Mouse (Mus musculus) heart, postnatal 0 days (tissue): ENCODE data around the gene Cgnl1. TPM values are rescaled to one million over a fixed set of nuclear protein-coding genes. Genes with fewer than 3 reads are reported as not detected.

Source experiments
- ATAC-seq: fragments of 200-750 bp; cut with Nextera tagmentation; 2 replicates; pipeline ENCODE4 v1.8.0; 2017; ENCODE audit warnings: low read depth, moderate number of reproducible peaks, moderate library complexity; ENCODE audit not compliant: insufficient read depth
- DNase-seq: peaks from one replicate; pipeline ENCODE4 v3.0.0-alpha.2; 2016; ENCODE audit warnings: low spot score
- H3K27ac ChIP-seq: fragments of 300-500 bp; sonication (generic); 2 replicates; pipeline ENCODE4 v1.5.1; 2014; ENCODE audit warnings: low read depth, mild to moderate bottlenecking
- H3K27me3 ChIP-seq: fragments of 300-500 bp; sonication (generic); 2 replicates; pipeline ENCODE4 v1.6.1; 2014; ENCODE audit warnings: low read length, mixed read lengths; ENCODE audit not compliant: control insufficient read depth, insufficient read depth
- H3K36me3 ChIP-seq: fragments of 300-500 bp; sonication (generic); replicated peaks from 2 replicates; pipeline ENCODE4 v1.6.1; 2014; ENCODE audit warnings: low read length, mixed read lengths; ENCODE audit not compliant: control insufficient read depth, insufficient read depth
- H3K4me1 ChIP-seq: fragments of 300-500 bp; sonication (generic); 2 replicates; pipeline ENCODE4 v1.6.1; 2014; ENCODE audit warnings: antibody characterized with exemption; ENCODE audit not compliant: control insufficient read depth, insufficient read depth
- H3K4me2 ChIP-seq: fragments of 300-500 bp; sonication (generic); 2 replicates; pipeline ENCODE4 v1.6.1; 2014; ENCODE audit warnings: low read depth, mild to moderate bottlenecking, low read length, moderate library complexity
- H3K4me3 ChIP-seq: fragments of 300-500 bp; sonication (generic); 2 replicates; pipeline ENCODE4 v1.5.1; 2014; ENCODE audit warnings: low read depth, low read length
- H3K9ac ChIP-seq: fragments of 300-500 bp; sonication (generic); replicated peaks from 2 replicates; pipeline ENCODE4 v1.6.1; 2014; ENCODE audit warnings: low read depth, low read length, mixed read lengths
- H3K9me3 ChIP-seq: fragments of 300-500 bp; sonication (generic); replicated peaks from 2 replicates; pipeline ENCODE4 v1.6.1; 2016; ENCODE audit warnings: low read length; ENCODE audit not compliant: control insufficient read depth
- CTCF ChIP-seq: IDR thresholded peaks from 2 replicates; pipeline ENCODE4 v1.5.1; 2016; ENCODE audit warnings: antibody characterized with exemption, control low read depth, low read depth
- EP300 ChIP-seq: IDR thresholded peaks from 2 replicates; pipeline ENCODE4 v1.6.1; 2016; ENCODE audit warnings: antibody characterized with exemption, low read depth
- WGBS: fragments of 180-500 bp; shearing (Covaris S2); extraction: QIAGEN DNeasy Blood & Tissue Kit; methylation state at CpG from one replicate; pipeline ENCODE4 v1.1.7; 2014; 5-methylcytosine and 5-hydroxymethylcytosine counted together
- polyA plus RNA-seq: library from polyadenylated mRNA; unstranded; fragments of >200 nt; fragmentation: Nextera tagmentation; extraction: Ambion mirVana; gene quantifications from 2 replicates; pipeline ENCODE4 v1.2.1, GENCODE M21; 2015
- total RNA-seq: library from RNA; depleted of rRNA; stranded (reverse); fragments of >200 nt; gene quantifications from 2 replicates; pipeline ENCODE4 v1.2.3, GENCODE M21; 2014; ENCODE audit warnings: low replicate concordance

Cgnl1 gene
- total and polyA plus RNA-seq, 2 experiments from 2014 or later: 20.0 to 20.6 TPM

- no peak overlapping the region for H3K27ac ChIP-seq
- H3K9ac ChIP-seq: no peak overlapping the region
- WGBS: 81% methylated on average over 6 of the region's 6 CpGs
- no peak for ATAC-seq
- H3K36me3 ChIP-seq: no peaks in the 10 kb centered on the region
- H3K4me1 ChIP-seq: no peaks in the 10 kb centered on the region
- DNase-seq: no peak
- H3K4me3 ChIP-seq: no peak overlapping the region
- TF ChIP-seq EP300 (no peak), CTCF (no peak)
- 0 out of 2 replicates have a peak, but pooled peaks cover 4% of the 10 kb centered on the region for H3K27me3 ChIP-seq
- H3K9me3 ChIP-seq: no peaks in the 10 kb centered on the region
- no peak overlapping the region for H3K4me2 ChIP-seq
Observed at GRCm38 (mm10) chr9:71805646-71806421, 34.4 kb upstream of the Cgnl1 start.

DNA sequence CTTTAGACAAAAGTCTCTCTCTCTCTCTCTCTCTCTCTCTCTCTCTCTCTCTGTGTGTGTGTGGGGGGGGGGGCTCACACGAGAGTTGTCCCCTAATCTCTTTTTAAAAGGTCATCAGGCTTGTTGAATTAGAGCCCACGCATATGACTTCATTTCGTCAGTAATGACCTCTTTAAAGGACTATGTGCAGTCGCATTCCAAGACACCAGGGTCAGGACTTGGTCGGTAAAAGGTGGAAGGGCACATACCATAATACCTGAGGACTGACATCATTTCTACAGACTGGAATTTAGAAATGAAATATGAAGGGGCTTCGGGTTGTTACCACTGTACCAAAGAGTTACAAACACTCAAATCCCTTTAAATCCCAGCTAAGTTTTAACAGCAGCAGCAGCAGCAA is 32.7 kb upstream of the Cgnl1 start:
- Histone ChIP-seq H3K9me3 (no peaks in the 10 kb centered on the region), H3K4me1 (no peaks in the 10 kb centered on the region), H3K27me3 (0 out of 2 replicates have a peak, but pooled peaks cover 4% of the 10 kb centered on the region), H3K9ac (no peak overlapping the region), H3K27ac (no peak overlapping the region), H3K36me3 (no peaks in the 10 kb centered on the region), H3K4me2 (no peak overlapping the region), H3K4me3 (no peak overlapping the region)
- 37% methylated on average over 6 of the region's 6 CpGs for WGBS
- no peak for TF ChIP-seq EP300
- no peak for TF ChIP-seq CTCF
- ATAC-seq (no peak), DNase-seq (no peak)

GRCm38 (mm10) chr9:71803281-71803680 is 31.9 kb upstream of the Cgnl1 start:
- H3K9me3 ChIP-seq: no peaks in the 10 kb centered on the region
- H3K9ac ChIP-seq: no peak overlapping the region
- H3K27ac ChIP-seq: no peak overlapping the region
- H3K4me2 ChIP-seq: no peak overlapping the region
- WGBS: 57% methylated on average over 7 of the region's 7 CpGs
- 0 out of 2 replicates have a peak, but pooled peaks cover 4% of the 10 kb centered on the region for H3K27me3 ChIP-seq
- ATAC-seq (no peak), DNase-seq (no peak)
- no peak overlapping the region for H3K4me3 ChIP-seq
- H3K36me3 ChIP-seq: no peaks in the 10 kb centered on the region
- TF ChIP-seq CTCF (no peak), EP300 (no peak)
- H3K4me1 ChIP-seq: no peaks in the 10 kb centered on the region

GRCm38 (mm10) chr9:71799598-71799997 is 28.2 kb upstream of the Cgnl1 start:
- Histone ChIP-seq H3K4me1 (no peaks in the 10 kb centered on the region), H3K9ac (no peak overlapping the region), H3K4me3 (no peak overlapping the region), H3K4me2 (no peak overlapping the region), H3K27me3 (0 out of 2 replicates have a peak, but pooled peaks cover 7% of the 10 kb centered on the region), H3K9me3 (no peaks in the 10 kb centered on the region), H3K36me3 (no peaks in the 10 kb centered on the region), H3K27ac (no peak overlapping the region)
- WGBS: 64% methylated on average over 5 of the region's 5 CpGs
- ATAC-seq (no peak), DNase-seq (no peak)
- TF ChIP-seq CTCF (no peak), EP300 (no peak)

DNA sequence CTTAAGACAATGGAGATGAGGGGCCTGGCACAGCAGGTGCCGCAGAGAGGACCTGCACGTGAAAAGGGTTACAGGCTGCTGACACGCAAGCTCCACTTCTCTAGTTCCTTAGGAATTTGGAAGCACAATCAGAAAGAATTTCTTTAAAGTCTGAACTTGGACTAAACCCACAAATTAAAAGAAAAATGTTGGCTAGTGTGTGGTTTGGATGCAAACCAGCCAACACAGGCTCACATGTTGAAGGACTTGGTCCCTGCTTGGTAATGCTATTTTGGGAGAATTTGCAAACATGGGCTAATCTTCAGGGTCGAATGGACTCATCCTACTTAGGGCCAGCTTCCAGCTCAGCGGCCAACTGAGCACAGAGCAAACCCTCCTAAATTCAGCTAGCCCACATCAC is 26.8 kb upstream of the Cgnl1 start:
- no peak overlapping the region for H3K27ac ChIP-seq
- DNase-seq: no peak

More for the DNA sequence above, 26.8 kb upstream of the Cgnl1 start:
- no peaks in the 10 kb centered on the region for H3K36me3 ChIP-seq
- no peak for ATAC-seq
- 0 out of 2 replicates have a peak, but pooled peaks cover 7% of the 10 kb centered on the region for H3K27me3 ChIP-seq
- H3K9me3 ChIP-seq: no peaks in the 10 kb centered on the region
- 62% methylated on average over 5 of the region's 5 CpGs for WGBS
- H3K4me3 ChIP-seq: no peak overlapping the region
- no peak overlapping the region for H3K4me2 ChIP-seq
- TF ChIP-seq EP300 (no peak), CTCF (no peak)
- no peaks in the 10 kb centered on the region for H3K4me1 ChIP-seq
- no peak overlapping the region for H3K9ac ChIP-seq
